Mouse (Mus musculus) embryonic facial prominence, embryonic 10.5 days (tissue): Measurements from ENCODE around the gene Tpk1. TPM values are rescaled to one million over a fixed set of nuclear protein-coding genes. Genes with fewer than 3 reads are reported as not detected.

Source experiments
- DNase-seq: peaks from one replicate; pipeline ENCODE4 v3.0.0-alpha.2; 2017; ENCODE audit warnings: low spot score
- H3K27ac ChIP-seq: fragments of 300-500 bp; sonication (generic); replicated peaks from 2 replicates; pipeline ENCODE4 v1.5.1; 2016; ENCODE audit warnings: mild to moderate bottlenecking
- H3K27me3 ChIP-seq: fragments of 300-500 bp; sonication (generic); replicated peaks from 2 replicates; pipeline ENCODE4 v1.6.1; 2016; ENCODE audit warnings: low read depth, mild to moderate bottlenecking; ENCODE audit not compliant: poor library complexity, severe bottlenecking
- H3K36me3 ChIP-seq: fragments of 300-500 bp; sonication (generic); replicated peaks from 2 replicates; pipeline ENCODE4 v1.6.1; 2016; ENCODE audit warnings: mild to moderate bottlenecking, moderate library complexity
- H3K4me1 ChIP-seq: fragments of 300-500 bp; sonication (generic); 2 replicates; pipeline ENCODE4 v1.6.1; 2016
- H3K4me3 ChIP-seq: fragments of 300-500 bp; sonication (generic); 2 replicates; pipeline ENCODE4 v1.5.1; 2016; ENCODE audit warnings: mild to moderate bottlenecking, moderate library complexity
- H3K9me3 ChIP-seq: fragments of 300-500 bp; sonication (generic); 2 replicates; pipeline ENCODE4 v1.6.1; 2016; ENCODE audit warnings: mild to moderate bottlenecking
- WGBS: fragments of 180-500 bp; shearing (Covaris S2); methylation state at CpG from one replicate; pipeline ENCODE4 v1.1.7; 2016; 5-methylcytosine and 5-hydroxymethylcytosine counted together
- polyA plus RNA-seq: library from polyadenylated mRNA; unstranded; fragments of >200 nt; fragmentation: Nextera tagmentation; extraction: Ambion mirVana; gene quantifications from 2 replicates; pipeline ENCODE4 v1.2.1, GENCODE M21; 2016

The Tpk1 gene
- polyA plus RNA-seq, 1 experiment from 2014 or later: 5.2 TPM

DNA sequence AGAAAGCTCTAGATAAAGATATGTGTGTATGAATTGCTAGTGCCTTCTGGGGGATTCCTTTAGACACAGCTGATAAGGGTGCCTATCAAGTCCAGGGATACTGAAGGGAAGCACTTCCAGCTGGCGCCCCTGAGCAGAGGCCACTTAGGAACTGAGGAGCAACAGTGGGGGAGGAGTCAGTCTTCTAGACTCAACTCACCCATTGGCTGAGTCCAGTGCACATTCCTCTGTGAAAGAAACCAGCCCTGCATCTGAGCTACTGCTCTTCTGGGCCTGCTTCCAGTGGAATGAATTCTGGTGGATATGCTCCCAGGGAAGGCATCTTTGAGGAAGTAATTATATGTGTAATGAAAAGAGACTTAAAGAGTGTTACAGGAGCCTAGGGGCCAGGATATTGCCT lies 278.8 kb downstream of the Tpk1 start:
- Histone ChIP-seq H3K27me3 (no peaks in the 10 kb centered on the region), H3K4me3 (no peak overlapping the region), H3K9me3 (no peaks in the 10 kb centered on the region), H3K4me1 (peaks cover 4% of the 10 kb centered on the region; the same call in 1 of the 2 replicates), H3K36me3 (no peaks in the 10 kb centered on the region), H3K27ac (no peak overlapping the region)
- WGBS: 17% methylated on average over 1 of the region's 1 CpGs
- peak; percentile 12 for DNase-seq

DNA sequence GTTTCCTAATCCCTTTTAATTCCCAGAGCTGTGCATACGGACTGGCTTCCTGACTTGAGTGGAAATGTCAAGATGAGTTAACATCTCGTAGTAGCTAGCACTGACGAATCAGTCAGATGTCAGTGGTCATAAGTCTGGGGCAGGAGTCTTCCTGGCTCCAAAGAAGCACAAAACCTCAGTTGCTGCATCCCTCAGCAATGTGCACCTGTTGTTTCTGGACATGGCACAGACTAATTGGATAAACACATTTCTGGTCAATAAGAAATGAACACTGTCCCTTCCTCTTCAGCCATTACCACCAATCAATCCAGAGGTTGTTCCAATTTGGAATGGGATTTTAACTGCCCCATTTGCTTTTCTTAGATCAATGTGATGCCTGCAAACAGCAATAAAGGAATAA lies 281.2 kb downstream of the Tpk1 start:
- H3K27ac ChIP-seq: no peak overlapping the region
- no peaks in the 10 kb centered on the region for H3K27me3 ChIP-seq
- DNase-seq: no peak
- WGBS: 64% methylated on average over 3 of the region's 3 CpGs
- H3K9me3 ChIP-seq: no peaks in the 10 kb centered on the region
- peaks cover 4% of the 10 kb centered on the region; the same call in 1 of the 2 replicates for H3K4me1 ChIP-seq
- no peaks in the 10 kb centered on the region for H3K36me3 ChIP-seq
- no peak overlapping the region for H3K4me3 ChIP-seq

DNA sequence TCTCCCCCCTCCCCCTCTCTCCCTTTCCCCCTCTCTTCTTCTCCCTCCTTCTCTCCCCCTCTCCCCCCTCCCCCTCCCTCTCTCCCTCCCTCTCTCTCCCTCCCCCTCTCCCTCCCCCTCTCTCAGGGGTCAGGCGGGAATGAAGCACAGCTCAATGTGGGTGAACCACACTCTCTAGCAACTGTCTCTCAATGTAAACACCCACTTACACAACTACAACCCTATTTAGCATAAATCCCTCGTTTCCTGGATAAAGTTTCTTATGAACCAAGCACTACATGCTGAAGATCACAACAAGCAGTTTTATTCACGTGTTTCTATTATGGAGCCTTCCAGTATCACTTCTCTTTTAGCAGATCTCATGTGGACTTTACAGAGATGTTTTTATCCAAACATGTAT lies 281.8 kb downstream of the Tpk1 start:
- WGBS: 76% methylated on average over 3 of the region's 3 CpGs

DNA sequence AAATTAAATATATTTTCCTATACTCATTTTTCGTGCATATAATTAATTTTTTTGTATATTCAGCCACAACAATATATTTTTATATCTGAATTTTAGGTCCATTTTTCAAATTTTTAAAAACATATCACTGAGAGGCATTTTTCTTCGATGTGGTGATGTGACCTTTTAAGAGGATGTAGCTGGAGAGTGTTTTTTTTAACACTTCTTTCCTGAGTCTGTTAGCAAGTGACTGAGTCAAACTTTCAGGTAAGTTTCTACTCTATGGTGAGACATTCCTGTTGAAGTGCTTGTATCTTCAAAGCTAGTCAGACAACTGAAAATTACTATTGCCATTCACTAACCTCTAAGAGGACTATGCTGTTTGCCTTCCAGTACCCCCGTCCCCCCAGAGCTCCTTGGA lies 283.3 kb downstream of the Tpk1 start:
- no peak overlapping the region for H3K4me3 ChIP-seq
- no peaks in the 10 kb centered on the region for H3K36me3 ChIP-seq
- H3K27ac ChIP-seq: no peak overlapping the region
- H3K9me3 ChIP-seq: no peaks in the 10 kb centered on the region
- 90% methylated on average over 3 of the region's 3 CpGs for WGBS
- H3K27me3 ChIP-seq: no peaks in the 10 kb centered on the region
- peaks cover 4% of the 10 kb centered on the region; the same call in 1 of the 2 replicates for H3K4me1 ChIP-seq
- no peak for DNase-seq

More for the DNA sequence above, 281.8 kb downstream of the Tpk1 start:
- Histone ChIP-seq H3K36me3 (no peaks in the 10 kb centered on the region), H3K4me1 (peaks cover 4% of the 10 kb centered on the region; the same call in 1 of the 2 replicates), H3K27me3 (no peaks in the 10 kb centered on the region), H3K27ac (no peak overlapping the region), H3K9me3 (no peaks in the 10 kb centered on the region), H3K4me3 (no peak overlapping the region)
- DNase-seq: no peak

DNA sequence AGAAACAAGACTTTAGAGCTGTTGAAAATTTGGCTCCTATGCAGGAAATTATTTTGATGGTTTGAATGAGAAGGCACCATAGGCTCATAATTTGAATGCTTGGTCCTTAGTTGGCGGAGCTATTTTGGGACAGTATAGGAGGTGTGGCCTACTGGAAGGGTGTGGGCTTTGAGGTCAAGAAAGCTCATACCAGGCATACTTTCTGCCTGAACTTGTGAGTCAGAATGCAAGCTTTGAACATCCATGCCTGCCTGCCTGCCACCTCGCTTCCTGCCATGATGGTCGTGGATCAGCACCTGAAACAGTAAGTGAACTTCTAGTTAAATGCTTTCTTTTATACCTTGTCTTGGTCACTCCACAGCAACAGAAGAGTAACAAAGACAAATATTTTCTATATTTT lies 283.8 kb downstream of the Tpk1 start:
- Histone ChIP-seq H3K4me1 (peaks cover 2% of the 10 kb centered on the region; the same call in 1 of the 2 replicates), H3K27ac (no peak overlapping the region), H3K36me3 (no peaks in the 10 kb centered on the region), H3K4me3 (no peak overlapping the region), H3K9me3 (no peaks in the 10 kb centered on the region), H3K27me3 (no peaks in the 10 kb centered on the region)
- no peak for DNase-seq
- 68% methylated on average over 3 of the region's 3 CpGs for WGBS

DNA sequence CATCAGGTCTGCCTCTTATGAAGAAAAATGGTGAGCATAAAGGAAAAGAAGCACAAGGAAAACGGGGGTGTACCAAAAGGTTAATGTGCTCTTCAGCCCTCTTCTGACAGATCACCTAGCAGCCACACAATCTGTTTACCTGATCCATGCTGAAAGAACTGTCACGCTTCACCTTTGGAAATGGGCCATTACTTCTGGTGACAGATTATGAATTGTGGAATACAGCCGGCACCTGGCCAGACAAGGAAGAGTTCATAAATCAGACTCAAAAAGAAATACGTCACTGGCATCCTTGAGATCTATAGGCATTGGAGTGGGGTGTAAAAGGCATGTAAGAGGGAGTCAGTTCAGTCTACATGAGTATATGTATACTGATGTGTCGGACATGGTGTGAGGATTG lies 292.9 kb downstream of the Tpk1 start:
- Histone ChIP-seq H3K27me3 (no peaks in the 10 kb centered on the region), H3K9me3 (no peaks in the 10 kb centered on the region), H3K36me3 (no peaks in the 10 kb centered on the region), H3K4me1 (no peaks in the 10 kb centered on the region), H3K4me3 (no peak overlapping the region), H3K27ac (no peak overlapping the region)
- no peak for DNase-seq
- 91% methylated on average over 5 of the region's 5 CpGs for WGBS

DNA sequence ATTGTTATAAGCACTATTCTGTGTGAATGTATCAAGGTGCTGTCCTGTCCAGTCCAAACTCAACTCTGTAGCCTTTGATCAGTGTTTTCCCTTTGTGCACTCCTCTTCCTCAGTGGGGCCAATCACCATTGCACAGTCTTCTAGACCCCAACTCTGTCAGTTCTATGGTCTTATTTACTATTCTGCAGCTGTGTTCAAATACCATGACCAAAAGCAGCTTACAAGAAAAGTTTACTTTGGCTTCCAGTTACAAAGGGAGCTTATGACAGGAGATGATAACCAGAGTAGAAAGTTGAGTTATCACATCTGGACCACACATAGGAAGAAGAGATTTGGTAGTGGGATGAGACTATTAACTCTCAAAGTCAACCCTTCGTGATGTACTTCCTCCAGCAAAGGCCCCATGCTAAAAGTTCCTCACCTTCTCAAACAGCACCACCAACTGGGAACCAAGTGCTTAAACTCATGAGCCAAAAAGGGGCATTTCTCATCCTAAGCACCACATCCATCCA lies 298.6 kb downstream of the Tpk1 start:
- no peak overlapping the region for H3K4me3 ChIP-seq
- H3K4me1 ChIP-seq: no peaks in the 10 kb centered on the region
- no peaks in the 10 kb centered on the region for H3K36me3 ChIP-seq
- DNase-seq: no peak
- no peak overlapping the region for H3K27ac ChIP-seq
- WGBS: 68% methylated on average over 1 of the region's 1 CpGs
- H3K27me3 ChIP-seq: no peaks in the 10 kb centered on the region
- no peaks in the 10 kb centered on the region for H3K9me3 ChIP-seq

DNA sequence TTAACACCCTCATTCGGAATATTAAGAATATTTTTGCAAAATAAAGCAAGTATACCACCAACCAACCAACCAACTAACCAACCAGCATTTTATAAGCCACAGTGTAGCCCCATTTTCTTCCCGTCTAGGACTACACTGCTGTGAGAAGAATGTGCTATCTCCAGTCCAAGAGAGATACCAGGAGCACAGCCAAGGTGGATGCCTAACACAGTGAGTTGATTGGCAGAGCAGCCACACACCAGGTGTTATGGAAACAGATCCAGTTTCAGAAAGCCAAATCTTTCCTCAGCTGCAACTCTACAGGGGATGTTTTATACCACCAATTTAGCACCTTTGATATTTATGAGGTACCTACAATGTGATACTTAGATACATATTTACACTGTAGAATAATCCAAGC lies 299.1 kb downstream of the Tpk1 start:
- H3K27me3 ChIP-seq: no peaks in the 10 kb centered on the region
- H3K36me3 ChIP-seq: no peaks in the 10 kb centered on the region
- H3K4me1 ChIP-seq: no peaks in the 10 kb centered on the region
- no peak for DNase-seq
- H3K27ac ChIP-seq: no peak overlapping the region
- H3K9me3 ChIP-seq: no peaks in the 10 kb centered on the region
- H3K4me3 ChIP-seq: no peak overlapping the region
- 83% methylated on average over 2 of the region's 2 CpGs for WGBS

DNA sequence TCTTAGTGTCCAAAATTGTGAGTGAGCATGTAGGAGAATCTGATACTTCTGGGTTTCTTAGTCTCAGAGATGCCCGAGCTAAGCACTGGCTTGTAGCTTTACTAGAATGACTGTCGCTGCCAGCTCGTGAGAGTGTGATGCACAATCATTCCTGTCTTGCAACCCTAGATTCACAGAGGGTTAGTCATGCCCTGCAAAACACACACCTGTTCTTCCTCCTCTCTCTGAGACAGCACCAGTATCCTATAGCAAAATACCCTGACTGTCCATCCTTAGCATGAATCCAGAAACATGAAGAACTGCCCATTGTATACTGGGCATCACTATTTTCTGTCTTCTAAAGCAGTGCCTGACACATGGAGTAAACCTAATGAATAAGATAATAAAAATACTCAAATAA lies 302.2 kb downstream of the Tpk1 start:
- Histone ChIP-seq H3K36me3 (no peaks in the 10 kb centered on the region), H3K4me3 (no peak overlapping the region), H3K4me1 (peaks cover 11% of the 10 kb centered on the region), H3K27me3 (no peaks in the 10 kb centered on the region), H3K27ac (no peak overlapping the region), H3K9me3 (no peaks in the 10 kb centered on the region)
- DNase-seq: no peak
- 88% methylated on average over 3 of the region's 3 CpGs for WGBS

DNA sequence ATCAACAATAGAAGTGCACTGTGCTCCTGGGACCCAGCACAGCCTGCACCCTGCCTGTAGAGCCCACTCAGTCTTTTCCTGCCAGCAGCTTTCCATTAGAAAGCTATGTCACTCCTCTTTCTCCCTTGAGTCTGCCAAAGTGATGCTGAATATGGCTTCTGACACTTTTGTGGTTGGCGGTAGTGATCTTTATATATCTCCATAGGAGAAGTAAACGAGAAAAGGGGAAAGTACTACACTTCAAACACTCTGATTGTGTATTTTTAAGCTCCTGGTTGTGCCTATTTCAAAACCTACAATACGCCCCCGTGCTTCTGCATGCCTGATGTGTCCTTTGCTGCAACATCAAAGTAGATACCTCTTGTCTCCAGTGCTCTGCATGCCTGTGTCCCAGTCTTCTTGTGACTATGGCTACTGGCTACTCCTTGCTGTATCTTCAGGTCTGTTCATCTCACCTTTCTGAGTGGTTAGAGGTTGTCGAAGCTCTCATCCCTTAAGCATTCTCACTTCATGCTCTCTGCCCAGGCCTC lies 302.7 kb downstream of the Tpk1 start:
- H3K27ac ChIP-seq: no peak overlapping the region
- H3K36me3 ChIP-seq: no peaks in the 10 kb centered on the region
- no peaks in the 10 kb centered on the region for H3K9me3 ChIP-seq
- no peak overlapping the region for H3K4me3 ChIP-seq
- H3K27me3 ChIP-seq: no peaks in the 10 kb centered on the region
- 90% methylated on average over 5 of the region's 5 CpGs for WGBS
- peaks cover 11% of the 10 kb centered on the region for H3K4me1 ChIP-seq
- DNase-seq: no peak

DNA sequence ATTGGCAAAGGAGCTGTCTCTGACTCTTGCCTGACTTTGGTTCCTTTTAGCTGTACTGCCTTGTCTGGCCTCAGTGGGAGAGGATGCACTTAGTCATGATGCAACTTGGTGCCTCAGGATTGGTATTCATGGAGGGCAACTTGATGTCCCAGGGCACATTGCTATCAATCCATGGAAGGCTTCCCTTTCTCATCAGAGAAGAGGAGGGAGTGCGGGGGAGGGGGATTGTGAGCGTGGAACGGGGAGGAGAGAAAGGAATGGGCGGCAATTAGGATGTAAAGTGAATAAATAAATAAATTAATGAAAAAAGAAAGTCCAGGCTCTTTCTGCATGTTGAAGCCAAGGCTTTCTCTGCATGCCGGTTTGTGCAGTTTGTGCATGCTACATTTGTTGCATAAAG lies 304.8 kb downstream of the Tpk1 start:
- Histone ChIP-seq H3K36me3 (no peaks in the 10 kb centered on the region), H3K4me3 (no peak overlapping the region), H3K27me3 (no peaks in the 10 kb centered on the region), H3K27ac (no peak overlapping the region), H3K4me1 (peaks cover 11% of the 10 kb centered on the region), H3K9me3 (no peaks in the 10 kb centered on the region)
- no peak for DNase-seq
- 60% methylated on average over 5 of the region's 5 CpGs for WGBS

DNA sequence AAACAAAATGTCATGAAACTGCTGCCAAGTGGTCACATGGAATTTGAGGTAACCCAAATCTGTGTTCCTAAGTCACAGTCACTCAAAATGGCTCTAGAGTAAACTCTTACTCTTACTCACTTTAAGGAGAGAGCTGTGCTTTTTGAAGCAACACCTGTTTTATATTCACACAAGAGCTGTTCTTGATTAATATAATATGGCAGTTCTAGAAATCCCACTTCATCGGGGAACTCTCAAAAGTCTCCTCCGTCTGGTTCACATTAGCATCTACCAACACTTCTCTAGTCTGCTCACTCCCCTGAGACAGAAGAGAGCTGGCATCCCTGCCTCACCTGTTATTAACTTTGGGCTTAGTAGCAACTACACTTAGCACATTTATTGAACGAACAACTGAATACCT lies 305.9 kb downstream of the Tpk1 start:
- Histone ChIP-seq H3K27ac (no peak overlapping the region), H3K9me3 (no peaks in the 10 kb centered on the region), H3K4me1 (peaks cover 11% of the 10 kb centered on the region), H3K36me3 (no peaks in the 10 kb centered on the region), H3K4me3 (no peak overlapping the region), H3K27me3 (no peaks in the 10 kb centered on the region)
- 48% methylated on average over 3 of the region's 3 CpGs for WGBS
- DNase-seq: peak; percentile 15

DNA sequence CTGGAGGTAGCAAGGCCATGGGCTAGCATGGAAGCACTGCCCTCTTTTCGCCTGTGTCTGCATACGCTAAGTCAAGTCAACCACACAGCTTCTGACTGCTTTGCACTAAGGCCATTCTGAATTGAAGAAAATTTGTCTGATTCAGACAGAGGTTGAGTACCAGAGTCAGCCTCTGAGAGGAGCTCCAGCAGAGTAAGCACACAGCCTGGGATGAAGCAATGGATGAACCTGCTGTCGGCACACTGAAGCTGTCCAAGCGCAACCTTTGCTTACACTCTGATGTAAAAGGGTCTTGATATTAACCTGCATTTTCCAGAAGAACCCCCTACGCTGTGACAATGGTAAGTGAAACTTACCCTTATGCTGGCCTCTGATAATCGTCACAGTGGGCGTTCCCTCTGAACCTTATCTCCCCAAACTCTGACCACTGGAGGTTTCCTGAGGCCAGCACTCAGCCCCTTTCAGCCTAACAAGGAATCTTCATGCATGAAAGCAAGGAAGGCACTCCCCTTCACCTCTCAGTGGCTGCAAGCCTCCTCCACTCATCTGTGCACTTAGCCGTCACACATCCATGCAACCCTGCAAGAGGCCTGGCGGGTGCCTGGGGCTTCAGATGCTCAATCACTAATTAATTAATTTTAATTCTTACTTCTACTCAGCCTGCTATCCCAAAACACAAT lies 311.4 kb downstream of the Tpk1 start:
- no peaks in the 10 kb centered on the region for H3K9me3 ChIP-seq
- H3K36me3 ChIP-seq: no peaks in the 10 kb centered on the region
- H3K27ac ChIP-seq: no peak overlapping the region
- 82% methylated on average over 9 of the region's 9 CpGs for WGBS
- H3K4me3 ChIP-seq: no peak overlapping the region
- DNase-seq: no peak
- H3K27me3 ChIP-seq: no peaks in the 10 kb centered on the region
- H3K4me1 ChIP-seq: 0 out of 2 replicates have a peak, but pooled peaks cover 3% of the 10 kb centered on the region
